Mouse (Mus musculus) layer of hippocampus, postnatal 25 days (tissue): Measurements from ENCODE around the gene Aurkb. TPM values are rescaled to one million over a fixed set of nuclear protein-coding genes. Genes with fewer than 3 reads are reported as not detected.
A peak's percentile ranks its signal among the peaks of the same experiment; 100 is the strongest.

ENCODE experiments used
- DNase-seq, 2 experiments: peaks; one replicate each; pipeline ENCODE4 v3.0.0; 2022; ENCODE audit warnings: mixed read lengths in 2 of 2, low spot score in 1 of 2; ENCODE audit errors: extremely low spot score in 1 of 2
- total RNA-seq, 2 experiments: library from RNA; stranded (reverse); gene quantifications; 2 replicates each; pipeline ENCODE4 v1.2.3; 2021

Gene Aurkb
- total RNA-seq, 2 experiments from 2014 or later: 0.85 to 1.0 TPM

DNA sequence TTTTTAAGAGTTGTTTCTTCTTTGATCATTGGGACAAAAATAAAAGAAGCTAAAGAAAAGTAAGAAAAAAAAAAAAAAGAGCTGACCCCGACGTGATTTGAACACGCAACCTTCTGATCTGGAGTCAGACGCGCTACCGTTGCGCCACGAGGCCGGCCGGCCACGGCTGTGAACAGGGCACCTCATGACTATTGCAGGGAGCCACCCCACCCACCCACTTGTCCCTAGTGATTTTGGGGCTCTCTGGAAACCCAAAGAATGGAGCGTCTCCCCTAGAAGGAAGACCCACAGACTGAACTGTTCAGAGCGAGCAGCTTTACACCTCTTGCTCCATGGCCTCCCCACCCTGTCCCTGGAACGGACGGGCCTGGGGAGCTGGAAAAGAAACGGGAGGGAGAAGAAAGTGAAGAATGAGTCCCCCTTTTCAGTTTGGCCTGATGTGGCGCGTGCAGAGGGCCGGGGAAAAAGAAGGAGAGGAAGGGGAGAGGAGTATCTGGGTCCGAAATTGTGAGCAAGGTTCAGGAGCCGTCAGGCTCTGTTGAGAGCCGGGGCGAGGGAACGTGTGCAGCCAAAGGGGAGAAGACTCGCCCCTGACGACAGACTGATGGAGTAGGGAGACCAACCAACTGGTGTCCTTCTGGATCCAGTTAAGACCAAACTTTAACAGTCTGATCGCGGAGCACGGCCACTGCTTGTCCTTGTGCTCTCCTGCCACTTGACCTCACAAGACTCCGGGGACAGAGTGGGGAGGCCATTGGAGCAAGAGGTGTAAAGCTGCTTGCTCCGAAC is 18.2 kb downstream of the Aurkb start:
- DNase-seq: peak; percentile 84 to 86

DNA sequence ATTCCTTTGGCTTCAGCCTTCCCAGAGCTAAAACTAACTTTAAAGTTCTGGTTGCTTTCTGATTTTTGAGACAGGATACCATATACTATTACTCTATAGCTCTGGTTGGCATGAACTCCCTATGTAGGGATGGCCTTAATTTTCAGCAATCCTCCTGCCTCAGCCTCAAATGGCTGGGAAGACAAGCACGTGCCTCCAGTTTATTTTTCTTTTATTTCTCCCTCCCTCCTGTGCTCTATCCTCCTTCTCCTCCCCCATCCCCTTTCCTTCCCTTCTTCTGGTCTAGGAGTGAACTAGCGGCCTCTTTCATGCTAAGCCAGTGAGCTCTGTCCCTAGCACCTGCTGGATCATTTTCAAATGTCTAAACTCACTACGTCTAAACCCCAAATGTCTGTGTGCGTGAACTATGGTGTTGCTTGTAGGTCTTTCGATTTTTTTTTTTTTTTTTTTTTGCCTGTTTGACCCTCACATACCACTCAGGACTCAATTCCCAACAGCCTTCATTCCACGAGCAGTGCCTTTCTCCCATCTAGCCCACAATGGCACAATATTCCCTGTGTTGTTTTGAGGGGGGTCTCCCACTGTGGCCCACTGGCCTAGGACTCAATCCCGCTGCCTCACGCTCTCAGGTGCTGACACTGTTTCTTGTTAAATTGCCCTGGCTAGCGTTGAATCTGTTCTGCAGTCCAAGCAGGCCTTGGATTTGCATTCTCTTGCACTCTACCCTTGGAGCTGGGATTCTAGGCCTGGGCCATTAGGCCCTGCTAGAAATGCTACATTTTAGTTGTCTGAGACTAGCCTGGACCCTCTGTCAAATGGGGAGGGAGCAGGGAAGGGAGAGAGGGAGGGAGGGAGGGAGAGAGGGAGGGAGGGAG is 19.0 kb downstream of the Aurkb start:
- no peak for DNase-seq

DNA sequence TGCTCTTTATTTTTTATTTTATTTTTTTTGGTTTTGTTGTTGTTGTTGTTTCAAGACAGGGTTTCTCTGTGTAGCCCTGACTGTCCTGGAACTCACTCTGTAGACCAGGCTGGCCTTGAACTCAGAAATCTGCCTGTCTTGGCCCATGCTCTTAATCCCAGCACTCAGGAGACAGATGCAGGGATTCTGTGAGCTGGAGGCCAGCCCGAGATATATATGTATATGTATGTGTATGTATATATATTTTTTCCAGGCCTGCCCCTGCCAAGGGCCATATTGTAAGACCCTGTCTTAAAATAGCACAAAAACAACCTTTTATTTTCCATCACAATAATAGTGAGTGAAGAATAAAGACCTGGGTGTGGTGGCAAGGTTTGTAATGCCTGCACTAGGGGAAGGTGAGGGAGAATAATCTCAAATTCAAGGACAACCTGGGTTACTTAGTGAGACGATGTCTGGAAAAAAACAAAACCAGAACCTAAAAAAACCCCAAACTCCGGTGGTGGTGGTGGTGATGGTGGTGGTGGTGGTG is 20.0 kb downstream of the Aurkb start:
- DNase-seq: no peak

DNA sequence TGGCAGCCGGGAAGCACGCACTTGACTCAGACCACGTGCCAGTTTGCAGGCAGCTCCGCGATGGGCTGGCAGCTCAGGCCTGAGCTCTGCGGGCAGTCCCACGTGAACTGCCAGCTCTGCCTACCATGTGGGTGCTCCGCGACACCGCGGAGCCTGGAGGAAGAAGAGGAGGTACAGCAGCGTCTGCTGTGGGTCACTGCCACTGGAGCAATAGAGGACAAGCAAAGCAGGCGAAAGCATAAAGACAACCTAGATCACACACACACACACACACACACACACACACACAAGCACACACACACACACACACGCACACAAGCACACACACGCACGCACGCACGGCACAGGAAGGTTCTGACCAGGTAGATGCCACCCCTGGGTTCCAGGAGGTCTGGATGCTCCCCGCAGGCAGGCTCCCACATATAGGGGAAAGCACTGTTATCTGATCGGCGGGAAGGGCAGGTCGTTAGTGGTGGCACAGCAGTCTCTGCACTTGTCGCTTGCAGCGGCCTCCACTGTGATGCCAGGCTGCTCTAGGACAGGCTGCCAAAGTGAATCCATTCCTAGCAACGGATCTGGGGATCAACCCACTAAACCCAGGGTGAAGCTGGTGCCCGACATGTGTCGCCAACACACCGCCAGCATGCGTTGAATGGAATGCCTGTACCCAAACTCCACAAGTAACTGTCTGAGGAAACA is 20.9 kb downstream of the Aurkb start:
- peak; percentile 41 to 44 for DNase-seq

DNA sequence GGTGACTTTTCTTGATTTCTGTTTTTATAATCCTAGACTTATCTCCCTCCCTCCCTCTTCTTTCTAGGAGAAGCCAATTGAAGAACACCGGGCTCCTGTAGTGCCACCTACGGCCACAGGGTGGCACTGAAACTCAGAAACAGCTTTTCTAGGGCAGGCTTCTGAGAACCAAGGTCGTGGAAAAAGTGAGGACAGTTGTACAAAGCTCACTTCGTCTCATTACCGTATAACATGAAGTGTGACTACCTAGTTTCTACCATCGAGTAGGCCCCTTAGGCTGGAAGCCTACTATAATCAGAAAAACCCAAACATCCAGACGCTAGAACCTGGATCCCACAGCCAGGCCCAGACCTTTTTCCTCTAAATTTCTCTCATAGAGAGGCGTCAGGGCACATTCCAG is 21.5 kb downstream of the Aurkb start:
- peak; percentile 77 to 94 for DNase-seq

DNA sequence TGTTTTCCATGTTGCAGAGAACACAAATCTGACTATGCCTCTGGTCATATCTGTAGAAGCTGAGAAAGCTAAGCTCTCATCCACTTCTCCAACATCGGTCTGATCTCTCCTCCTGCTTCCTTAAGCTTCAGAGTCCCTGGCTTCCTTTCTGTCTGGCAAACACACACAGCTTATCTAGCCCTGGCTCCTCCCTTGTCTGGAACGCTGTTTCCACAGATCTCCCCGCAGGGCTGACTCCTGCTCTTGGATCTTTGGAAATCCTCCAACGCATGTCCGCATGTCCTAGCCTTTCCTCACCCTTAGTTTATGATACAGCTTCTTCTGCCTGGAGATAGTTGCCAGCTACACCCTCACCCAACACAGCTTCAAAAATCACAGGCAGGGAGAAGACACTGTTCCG is 22.2 kb downstream of the Aurkb start:
- DNase-seq: no peak

DNA sequence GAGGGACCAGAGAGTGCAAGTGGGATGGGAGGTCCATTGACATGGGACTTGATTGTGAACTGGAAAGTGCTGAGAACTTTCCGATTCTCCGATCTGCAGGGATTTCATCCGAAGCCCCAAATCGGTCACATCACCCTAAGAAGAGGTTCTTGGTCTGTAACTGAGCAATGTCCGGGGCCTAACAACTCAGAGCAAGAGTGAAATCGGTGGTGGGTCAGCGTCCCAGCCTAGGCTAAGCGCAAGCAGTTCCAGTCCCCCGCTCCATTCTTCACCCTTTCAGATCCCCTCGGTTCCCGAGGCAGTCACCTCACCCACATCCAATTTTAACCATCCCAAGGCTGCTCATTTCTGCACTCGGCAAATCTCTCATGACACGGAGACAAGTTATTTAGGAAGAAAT is 24.6 kb downstream of the Aurkb start:
- DNase-seq: no peak

DNA sequence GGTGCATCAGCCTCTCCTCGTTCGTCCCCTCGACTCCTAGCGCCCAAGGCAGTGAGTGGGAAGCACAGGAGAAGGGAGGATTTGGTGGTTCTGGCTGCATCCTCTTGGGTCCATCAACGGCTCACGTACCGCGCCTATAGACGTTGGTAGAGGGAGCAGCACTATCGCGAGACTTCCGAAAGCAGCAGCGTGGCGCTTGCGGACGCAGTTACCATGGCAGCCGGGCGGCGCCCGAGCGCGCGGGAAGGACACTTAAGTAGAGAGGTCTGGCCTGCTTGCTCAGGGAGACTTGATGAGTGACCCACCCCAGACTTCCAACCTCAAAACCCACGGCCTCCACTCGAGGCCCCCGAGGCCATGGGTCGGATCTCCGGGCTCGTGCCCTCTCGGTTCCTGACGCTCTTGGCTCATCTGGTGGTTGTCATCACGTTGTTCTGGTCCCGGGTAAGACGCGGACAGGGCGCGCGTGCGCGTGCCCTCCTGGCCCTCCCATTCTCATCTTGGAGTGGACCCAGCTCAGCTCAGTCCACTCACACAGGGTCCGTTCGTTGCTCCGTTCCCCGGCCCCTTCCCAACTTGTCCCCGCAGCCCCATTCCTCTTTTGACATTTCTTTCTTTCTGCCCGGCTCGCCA is 25.3 kb downstream of the Aurkb start, which contains the start of gene Tmem107:
Tmem107 (plus strand) TSS at position 217 of the 633 bp plus-strand sequence.
- peak; percentile 82 to 91 for DNase-seq

DNA sequence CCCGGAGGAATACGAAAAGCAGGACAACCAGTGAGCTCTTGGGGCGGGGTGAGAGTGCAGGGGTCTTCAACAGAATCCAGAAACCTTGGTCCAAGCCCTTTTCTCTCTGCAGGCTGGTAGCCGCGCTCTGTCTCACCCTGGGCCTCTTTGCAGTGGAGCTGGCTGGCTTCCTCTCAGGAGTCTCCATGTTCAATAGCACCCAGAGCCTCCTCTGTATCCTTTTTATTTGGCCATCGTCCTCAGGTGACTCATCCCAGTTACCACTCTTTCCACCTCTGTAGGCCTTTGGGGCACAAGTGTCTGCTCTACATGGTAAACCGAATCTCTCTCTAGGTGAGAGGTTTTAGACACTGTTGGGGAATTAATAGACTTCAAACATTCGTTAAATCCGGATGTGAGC is 25.8 kb downstream of the Aurkb start:
- DNase-seq: no peak

DNA sequence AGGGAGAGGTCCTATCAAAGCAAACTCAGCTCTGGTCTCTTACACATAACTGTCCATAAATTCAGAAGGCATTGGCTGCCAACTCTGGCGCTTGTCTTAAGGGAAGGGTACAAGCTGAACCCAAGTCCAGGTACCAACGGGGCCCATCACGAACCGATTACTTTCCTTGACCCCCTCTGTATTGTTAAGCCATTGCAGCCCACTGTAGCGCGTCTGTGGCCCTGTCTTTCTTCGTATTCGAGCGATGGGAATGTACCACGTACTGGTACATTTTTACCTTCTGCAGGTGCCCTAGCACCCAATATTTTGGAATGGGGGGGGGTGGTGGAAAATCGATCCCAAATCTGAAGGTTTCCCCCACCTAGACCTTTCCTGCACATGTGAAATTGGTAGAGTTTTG is 26.8 kb downstream of the Aurkb start:
- DNase-seq: no peak

DNA sequence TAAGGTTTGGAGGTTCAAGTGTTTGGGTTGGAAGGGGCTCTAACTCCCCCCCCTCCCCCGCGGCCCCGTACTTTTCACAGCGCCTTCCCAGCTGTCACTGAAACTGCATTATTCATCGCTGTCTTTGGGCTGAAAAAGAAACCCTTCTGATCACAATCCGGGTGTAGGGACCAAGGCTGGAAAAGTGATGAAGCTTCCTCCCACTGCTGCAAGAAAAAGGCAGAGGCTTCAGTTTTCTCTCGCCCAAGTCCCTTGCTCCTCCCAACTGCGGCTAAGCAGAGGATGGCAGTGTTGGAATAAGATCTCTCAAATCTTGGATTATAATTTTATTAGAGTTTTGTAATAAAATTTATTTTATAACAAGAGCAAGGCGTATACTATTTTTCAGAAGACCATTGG is 27.2 kb downstream of the Aurkb start:
- no peak for DNase-seq

DNA sequence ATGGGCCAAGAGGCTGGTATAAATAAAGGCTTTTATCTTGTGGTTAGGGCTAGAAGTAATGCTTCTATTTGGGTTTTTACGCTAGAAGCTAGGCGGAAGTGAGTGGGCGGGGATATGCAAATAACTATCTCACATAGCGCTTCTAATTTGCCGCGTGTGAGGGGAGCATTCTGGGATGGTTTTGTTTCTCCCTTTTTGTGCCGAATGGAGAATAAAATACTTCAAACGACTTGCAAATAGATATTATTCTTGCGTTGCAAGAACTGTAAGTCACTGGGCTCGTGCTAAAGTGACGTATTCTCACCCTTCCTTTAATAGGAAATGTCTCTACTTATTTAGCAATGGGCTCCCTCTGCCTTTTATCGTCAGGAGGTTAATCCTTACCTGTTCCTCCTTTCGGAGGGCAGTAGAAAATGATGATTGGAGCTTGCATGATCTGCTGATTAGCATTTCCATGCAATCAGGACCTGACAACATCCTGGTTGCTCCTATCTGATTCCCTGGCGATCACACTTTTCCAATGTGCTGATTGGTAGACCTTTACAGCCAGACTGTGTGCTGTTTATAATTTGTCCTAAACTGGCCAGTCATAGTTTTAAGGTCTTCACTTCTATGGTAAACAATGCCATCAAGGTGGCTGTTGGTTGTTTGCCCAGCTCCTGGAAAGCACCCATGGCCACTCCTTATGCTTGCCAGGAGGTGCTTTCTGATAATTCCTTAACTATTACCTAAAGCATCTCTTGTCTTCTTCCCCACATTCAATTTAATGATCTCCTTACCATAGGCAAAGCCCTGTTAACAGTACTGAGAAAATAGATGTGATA is 27.8 kb downstream of the Aurkb start:
- DNase-seq: peak in 1 of 2 experiments; percentile 68

DNA sequence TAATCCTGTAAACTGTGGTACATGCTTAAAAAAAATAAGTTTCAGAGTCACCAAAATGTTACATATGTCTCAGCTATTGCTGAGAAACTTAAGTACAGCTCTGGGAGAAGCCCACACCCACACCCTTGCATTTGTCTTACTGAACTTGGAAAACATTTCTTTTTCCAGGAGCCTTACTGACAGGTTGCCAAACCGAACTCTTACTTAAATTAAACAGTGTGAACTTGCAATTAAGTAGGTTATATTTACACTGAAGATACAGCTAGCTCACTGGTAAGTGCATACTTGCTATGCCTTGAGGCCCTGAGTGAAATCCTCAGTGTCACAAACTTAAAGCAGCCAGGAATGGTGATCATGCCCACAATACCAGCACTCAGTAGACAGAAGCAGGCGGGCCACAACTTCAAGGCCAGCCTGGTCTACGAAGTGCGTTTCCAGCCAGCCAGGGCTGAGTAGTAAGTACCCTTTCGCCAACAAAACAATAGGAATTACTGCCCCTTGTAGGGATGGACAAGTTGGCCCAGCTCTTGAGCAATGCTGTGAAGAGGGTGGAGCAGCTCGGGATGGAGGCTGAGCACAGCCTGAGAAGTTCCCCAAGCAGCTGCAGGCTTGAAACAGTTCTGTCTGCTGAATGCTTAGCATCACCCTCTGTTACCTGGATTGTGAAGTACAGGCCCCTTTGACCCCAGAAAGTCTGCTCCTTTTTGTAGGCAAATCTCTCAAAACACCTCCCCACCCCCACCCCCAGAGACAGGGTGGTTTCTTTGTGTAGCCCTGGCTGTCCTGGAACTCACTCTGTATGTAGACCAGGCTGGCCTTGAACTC is 28.7 kb downstream of the Aurkb start:
- no peak for DNase-seq

DNA sequence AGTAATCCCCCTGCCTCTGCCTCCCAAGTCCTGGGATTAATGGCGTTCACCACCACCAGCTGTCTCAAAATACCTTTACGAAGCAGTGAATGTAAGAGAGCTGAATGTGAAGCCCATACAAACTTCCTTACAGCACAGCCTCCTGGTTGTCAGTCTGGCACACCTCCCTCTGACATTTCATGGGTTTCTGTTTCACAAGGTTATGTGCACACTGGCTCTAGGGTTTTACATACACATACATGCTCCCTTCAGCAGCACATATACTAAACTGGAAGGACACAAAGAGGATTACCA is 29.3 kb downstream of the Aurkb start:
- no peak for DNase-seq

DNA sequence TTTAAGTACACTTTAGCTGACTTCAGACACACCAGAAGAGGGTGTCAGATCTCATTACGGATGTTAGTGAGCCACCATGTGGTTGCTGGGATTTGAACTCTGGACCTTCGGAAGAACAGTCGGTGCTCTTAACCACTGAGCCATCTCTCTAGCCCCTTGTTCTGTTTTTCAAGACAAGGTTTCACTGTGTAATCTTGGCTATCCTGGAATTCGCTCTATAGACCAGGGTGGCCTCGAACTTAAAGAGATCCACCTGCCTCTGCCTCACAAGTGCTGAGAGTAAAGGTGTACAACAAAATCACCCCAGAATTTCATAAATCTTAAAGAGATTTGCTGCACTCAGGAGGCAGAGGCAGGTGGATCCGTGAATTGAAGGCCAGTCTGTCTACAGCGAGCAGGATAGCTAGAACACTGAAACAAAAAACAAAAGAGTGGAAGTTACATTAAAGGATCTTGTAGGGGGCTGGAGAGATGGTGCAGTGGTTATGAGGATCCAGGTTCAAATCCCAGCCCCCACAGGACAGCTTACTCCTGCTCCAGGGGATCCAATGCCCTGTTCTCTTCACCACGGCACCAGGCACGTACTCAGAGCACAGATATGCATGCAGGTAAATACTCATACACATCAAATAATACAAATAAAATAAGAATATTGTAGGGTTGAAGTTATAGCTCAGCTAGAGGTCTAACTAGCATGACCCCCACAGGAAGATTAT is 30.5 kb downstream of the Aurkb start:
- DNase-seq: no peak

DNA sequence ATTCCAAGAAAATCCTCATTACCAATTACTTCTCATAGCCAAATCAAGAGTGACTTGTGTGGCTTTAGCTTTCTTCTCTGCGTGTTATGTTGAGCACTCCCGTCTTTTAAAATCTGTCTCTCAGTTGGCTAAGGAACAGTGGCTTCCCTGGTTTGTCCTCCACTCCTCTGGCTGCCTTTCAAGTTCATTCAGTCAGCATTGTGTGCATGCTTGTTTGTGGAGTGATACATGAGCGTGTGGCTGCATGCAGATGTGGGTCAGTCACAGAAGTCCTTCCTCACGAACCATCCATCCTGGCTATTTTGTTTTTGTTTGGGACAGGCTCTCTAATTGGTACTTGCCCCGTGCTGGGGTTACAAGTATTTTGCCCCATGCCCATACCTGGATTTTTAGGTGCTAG is 31.1 kb downstream of the Aurkb start:
- DNase-seq: no peak

DNA sequence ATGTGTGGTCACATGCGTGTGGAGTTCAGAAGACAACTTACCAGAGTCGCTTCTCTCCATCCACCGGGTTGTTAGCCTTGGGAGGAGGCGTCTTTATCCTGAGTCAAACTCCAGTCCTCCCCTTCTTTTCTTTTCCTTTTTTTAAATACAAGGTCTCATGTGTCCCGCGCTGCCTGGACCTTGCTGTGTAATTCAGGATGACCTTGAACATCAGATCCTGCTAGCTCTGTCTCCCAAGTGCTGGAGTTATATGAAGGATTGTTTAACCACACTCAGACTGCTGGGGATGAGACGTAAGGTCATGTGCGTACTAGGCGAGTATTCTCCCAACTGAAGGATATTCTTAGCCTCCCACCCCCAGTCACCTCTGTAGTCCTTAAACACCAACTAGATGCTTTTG is 31.9 kb downstream of the Aurkb start:
- no peak for DNase-seq

DNA sequence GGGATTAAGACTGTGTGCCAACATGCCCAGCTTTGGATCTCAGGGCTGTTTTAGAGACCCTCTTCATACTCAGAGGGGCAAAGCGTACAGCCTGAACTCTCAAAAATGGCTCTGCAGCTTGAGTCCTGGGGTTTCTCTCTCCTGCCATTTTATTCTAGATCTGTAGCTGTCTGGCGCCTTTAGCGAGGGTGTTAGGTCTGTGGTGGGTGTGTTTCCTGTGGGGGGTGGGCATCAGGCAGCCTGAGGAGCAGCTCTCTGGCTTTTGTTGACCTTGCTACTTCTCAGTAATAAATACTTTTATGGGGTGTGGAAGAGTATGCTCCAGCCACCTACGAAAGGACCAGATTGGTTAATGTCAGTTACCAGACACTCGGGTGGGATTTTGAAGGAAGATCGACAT is 32.6 kb downstream of the Aurkb start:
- no peak for DNase-seq
